Mouse (Mus musculus) cerebellum, adult 9-10 months (tissue): Measurements from ENCODE around the gene Ppp1r13b.

ENCODE experiments used
- DNase-seq: peaks from one replicate; pipeline ENCODE4 v3.0.0; 2022

The Ppp1r13b gene

DNA sequence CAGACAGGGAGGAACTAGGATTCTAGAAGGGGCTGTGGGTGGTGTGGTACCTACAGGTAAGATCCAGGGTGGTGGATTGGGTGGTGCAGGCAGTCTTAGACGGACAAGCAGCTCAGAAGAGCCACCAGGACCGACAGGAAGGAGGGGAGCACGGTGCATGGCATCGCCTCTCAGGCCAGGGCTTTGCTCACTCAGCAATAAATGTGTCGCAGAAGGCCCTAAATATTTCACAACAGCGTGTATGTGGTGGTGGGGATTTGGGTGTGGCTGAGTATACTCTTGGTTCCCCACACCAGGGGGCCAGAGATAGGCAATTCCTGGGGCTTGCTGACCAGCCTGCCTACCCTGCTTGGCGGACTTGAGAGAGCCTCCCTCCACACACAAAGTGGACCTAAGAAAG lies 87.2 kb downstream of the Ppp1r13b start:
- DNase-seq, result no peak

DNA sequence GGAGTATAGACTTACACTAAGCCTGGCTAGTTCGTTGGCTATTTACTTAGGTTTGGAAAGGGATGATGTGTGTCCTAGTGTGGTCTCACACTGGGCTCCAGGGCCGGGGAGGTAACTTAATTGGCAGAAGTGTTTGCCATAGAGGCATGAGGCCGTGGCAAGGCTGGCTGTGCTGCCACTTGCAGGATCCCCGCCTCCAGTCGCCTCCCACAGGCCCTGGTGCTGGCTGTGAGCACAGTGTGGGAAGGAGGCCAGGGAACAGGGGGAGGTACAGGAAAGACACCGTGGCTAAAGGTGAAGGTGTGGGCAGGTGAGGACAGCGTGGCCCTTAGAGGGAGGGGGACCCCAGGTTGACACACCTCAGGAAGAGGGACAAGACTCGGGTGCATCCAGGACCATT lies 88.0 kb downstream of the Ppp1r13b start:
- DNase-seq, result no peak

DNA sequence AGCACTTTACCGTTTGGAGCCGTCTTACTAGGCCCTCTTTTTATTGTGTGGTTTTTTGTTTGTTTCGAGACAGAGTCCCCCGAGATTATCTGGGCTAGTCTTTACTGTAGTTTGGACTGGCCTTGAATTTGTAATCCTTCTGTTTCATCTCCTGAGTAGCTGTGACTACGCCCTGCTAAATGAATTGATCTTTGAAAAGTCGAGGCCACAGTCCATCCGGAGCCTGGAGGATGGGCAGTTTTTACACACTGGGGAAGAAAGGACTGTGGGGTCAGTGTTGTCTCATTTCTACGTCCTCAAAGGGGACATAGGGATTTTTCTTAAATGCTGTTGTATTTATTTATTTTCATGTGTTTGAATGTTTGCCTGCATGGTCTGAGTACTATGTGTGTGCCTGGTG lies 89.9 kb downstream of the Ppp1r13b start:
- DNase-seq, result no peak

DNA sequence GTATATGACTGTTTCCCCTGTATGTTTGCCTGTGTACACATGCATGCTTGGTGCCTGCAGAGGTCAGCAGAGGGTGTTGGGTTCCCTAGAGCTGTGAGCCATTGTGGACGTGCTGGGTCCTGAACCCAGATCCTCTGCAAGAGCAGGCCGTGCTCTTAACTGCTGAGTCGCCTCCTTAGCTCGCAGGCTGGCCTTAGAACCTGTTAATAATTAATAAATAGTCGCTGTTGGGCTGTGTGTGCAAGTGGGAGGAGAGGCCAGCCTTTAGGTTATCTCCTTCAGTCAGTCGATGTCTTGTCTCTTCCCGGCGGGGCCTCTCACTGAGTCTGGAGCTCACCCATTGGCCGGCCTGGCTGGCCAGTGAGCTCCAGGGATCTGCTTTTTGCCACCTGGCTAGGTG lies 90.9 kb downstream of the Ppp1r13b start:
- DNase-seq, result no peak

DNA sequence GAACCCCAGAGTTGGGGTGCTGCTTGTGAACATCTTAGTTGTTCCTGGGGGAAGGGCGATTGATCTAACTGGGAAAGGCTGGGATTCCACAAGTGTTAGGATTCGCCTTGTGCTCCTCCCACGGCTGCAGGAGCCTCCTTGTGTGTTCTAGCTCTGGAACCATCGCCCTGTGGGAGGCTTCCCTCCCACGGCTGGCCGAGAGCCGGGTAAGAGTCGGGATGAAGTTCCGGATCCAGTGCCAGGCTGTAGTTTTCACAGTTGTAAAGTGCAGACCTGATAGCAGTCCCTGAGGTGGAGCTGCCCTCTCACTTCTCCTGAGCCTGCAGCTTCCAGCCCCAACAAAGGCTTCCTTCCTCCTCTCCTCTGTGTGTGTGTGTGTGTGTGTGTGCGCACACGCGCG lies 91.4 kb downstream of the Ppp1r13b start:
- DNase-seq, result no peak

DNA sequence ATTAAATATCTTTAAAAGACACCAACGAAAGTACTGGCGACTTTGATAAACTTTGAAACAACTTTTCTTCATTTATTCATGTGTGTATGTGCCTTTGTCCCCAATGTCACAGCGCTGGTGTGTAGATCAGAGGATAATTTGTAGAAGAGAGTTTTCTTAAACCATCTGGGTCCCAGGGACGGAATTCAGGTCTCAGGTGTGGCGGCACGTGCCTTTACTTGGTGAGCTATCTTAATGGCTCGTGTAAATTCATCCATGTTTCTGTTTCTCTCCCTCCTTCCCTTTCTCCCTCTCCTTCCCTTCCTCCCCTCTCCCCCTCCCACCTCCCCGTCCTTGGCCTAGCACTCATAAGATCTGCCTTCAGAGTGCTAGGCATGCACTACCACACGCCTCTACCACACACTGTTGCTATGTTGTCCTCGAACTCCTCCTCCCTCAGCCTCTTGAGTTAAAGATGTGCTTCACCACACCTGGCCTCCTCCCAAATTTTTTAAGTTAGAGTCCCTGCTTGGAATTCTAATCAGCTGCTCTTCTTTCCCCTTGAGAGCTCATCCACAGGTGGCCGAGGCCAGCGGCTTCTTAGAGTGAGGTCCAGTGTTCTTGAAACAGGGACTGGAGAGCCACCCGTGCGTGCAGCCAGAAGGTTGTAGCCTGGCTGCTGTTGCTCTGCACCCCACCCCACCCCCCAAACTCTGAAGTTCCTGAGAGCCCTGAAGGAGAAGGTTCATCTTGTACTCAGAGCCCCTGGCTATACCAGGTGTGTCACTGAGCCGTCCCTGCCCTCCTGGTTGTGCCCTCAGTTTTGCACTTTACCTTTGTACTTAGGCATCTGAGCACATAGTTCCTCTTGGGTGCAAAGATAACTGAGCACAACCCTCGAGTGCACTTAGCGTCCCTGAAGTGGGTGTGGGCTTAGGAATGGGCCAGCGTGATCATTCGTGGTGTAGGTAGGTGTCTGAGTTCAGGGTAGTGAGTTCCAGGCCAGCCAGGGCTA lies 92.8 kb downstream of the Ppp1r13b start:
- DNase-seq, result no peak

DNA sequence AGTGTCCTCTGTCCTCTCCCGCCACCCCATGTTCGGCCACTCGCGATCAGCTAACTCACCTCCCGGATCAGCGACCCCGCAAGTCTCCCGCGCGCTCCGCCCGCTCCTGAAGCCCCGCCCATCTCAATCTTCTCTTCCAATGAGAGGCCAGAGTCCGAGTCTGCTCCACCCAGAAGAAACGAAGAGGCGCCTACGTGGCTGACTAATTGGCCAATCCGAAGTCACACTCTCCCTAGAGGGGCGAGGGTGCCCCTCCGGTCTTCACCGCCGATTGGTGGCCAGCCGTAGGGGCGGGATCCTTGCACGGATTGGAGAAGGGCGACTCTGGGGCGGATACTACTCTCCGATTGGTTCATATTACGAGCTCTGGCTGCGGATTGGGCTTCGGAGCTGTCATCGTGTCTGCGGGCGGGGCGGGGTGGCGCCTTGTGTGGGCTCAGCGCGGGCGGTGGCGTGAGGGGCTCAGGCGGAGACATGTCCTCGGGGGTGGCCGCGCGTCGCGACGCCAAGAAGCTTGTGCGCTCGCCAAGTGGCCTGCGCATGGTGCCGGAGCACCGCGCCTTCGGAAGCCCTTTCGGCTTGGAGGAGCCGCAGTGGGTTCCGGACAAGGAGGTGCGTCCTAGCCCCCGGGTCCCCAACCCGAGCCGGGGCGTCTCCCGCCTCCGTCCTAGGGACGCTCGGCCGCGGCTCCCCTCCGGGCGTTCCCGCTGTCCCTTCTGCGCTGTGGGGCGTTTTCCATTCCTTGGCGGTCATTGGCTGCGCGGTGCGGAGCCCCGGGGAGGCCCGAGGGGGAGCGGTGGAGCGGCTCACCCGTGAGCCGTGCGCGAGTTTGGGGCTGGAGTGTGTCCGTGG lies 93.9 kb downstream of the Ppp1r13b start, which contains the start of the genes Xrcc3 and Zfyve21:
Gene Xrcc3 (minus strand): TSS at position 108 of the 852 bp plus-strand sequence.
Gene Zfyve21 (plus strand): TSS at position 405 of the 852 bp plus-strand sequence.
- DNase-seq, result peak; percentile 99

DNA sequence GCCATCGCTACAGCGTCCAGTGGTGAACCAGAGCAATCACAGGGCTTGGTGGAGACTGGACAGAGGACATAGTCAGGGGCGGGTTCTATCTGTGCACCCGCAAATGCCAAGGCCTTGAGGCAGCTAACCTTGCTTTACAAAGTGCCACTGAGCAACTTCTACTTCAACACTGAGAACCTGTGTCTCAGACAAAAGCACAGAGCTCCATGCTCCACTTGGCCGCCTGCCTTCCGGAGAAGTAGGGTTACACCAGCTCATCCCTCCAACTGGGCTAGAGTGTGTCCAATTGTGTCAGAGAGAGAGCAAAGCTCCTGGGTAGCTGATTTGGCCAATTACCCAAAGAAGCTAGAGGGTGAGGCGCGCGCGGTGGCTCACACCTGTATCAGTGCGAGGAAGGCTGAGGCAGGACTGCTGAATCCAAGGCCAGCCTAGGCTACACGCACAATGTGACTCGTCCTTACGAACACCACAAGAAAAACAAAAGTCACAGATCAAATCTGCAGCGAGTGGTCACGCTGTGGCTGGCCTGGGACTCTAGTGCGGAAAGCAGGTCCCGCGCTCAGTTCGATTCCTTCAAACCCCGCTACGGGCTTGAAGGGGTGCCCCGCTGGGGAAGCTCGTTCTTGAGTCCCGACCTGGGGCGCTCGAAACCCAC lies 94.7 kb downstream of the Ppp1r13b start:
- peak; percentile 65 for DNase-seq

DNA sequence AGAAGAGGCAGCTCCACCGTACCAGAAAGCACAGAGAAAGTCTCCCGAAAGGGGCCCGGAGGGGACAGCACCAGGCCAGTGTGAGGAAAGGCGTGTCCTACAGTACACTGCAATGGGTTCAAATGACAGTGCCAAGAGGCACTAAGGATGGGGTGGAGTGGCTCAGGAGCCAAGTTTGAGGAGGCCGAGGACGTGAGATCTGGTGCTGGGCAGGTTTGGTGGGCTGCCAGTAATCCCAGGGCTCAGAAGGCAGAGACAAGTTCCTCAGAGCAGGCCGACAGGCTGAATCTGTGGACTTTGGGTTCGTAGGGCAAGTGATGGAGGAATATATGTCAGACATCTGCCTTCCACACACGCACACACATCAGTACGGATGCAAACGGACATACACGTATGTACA lies 95.3 kb downstream of the Ppp1r13b start:
- no peak for DNase-seq

DNA sequence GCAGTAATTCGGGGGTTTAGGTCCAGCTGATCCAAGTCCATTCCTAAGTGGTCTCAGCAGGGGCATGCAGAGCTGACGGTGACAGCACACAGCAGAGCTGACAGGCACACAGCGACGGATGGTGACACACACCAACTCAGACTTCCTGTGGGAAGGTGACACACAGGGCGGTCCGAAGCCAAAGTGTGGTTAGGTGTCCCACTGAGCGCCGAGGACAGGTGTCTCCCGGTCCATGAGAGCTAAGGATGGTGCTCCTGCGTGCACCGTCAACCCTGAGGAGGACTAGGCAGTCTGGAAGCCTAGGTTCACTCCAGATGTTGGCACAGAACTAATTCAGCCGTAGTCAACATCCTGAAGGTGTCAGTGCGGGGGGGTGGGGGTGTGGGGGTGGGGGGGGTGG lies 95.8 kb downstream of the Ppp1r13b start:
- no peak for DNase-seq

DNA sequence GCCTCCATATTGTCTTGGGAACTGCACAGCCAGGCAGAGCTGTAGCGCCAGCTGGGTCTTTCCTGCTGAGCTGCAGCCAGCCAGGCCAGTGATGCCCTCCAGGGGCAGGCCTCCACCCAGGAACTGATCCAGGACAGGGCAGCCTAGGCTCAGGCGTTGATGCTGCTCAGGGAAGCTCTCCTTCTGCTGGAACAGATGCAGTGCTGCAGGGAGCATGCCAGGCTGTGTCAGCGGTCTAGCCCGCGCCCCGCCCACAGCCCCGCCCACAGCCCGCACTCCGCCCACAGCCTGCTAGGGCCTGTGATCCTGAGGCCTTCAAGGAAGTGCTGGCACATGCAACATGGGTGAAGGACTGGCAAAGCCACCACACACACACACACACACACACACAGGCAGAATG lies 98.1 kb downstream of the Ppp1r13b start:
- peak; percentile 80 for DNase-seq

DNA sequence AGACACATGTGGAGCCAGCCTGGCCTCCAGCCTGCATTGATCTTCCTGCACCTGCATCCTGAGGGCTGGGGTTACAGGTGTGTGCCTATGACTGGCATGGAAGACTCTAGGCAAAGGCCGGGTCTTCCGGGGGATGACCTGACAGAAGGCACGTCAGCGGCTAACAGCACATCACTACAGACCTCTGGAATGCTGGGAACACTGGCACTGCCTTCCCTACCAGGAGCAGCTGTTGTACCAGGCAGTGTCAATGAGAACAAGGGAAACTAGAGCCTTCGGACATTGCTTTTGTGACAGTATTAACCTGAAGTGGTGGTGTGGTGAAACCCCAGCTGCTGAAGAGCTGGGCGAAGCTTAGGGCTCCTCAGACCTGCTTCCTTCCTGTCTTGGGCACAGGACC lies 99.1 kb downstream of the Ppp1r13b start:
- DNase-seq, result no peak

DNA sequence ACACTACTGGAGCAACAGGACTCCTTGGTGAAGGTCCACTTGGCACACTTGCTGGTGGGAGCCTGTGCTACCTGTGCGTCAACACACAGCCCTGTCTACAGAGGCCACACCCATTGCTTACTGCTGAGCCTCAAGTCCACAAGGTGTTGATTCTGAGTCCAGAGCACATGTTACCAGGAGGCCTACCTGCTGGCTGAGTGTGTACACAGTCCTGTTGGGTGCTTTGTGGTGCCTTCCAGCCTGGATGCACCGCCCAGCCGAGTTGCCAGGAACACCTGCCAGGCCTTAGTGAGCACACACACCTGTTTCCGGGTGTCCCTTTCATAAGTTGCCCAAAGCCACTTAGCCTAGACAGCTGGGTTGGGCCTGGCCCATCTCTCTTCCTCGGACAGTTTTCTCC lies 104.4 kb downstream of the Ppp1r13b start:
- no peak for DNase-seq

DNA sequence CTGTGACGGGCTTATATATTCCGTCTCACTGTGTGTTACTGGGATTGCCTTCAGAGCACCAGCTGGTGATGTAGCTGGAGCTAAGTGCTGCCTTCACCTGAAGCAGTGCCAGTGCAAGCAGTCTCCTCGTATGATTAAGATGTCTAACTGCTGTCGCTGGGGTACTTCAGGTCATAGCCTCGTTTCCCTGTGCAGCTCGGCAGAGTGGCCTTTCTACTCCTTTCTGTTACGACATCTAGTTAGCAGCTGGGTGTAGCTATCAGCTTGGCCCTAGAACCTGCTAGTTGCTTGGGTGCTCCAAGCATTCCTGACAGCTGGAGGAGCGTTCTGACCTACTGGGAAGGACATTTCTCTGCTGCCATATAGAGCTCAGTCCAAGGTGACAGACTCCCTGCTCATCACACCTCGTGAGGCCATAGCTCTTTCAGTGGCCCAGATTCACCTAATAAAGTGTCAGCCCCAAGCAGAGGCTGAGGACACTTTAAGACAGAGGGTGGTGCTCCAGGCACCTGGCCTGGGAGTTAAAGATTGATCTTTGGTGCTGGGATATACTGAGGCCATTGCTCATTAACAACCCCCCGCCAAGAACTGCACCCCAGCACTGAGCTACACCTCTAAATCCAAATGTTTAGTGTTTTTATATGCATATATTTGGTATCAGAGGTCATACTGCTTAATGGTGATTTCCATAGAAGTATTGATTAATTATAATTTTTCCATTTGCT lies 107.3 kb downstream of the Ppp1r13b start:
- no peak for DNase-seq

DNA sequence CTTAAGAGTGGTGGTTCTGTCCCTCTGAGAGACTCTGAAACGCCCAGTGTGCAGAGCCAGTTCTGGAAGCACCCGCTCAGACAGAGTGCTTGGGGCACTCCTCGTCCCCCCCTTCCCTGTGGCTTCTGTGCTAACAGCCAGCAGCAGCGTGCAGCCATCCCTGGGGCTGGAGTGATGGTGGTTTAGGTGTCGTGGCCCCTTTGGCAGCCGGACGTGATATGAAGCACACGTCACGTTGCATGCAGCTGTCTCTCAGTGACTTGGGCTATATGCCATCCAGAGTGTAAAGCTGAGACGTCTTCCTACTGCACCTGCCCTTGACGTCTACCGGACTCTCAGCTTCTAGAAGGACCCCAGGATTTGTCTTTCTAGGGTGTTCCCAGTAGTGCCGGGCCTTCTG lies 109.4 kb downstream of the Ppp1r13b start:
- DNase-seq, result no peak

DNA sequence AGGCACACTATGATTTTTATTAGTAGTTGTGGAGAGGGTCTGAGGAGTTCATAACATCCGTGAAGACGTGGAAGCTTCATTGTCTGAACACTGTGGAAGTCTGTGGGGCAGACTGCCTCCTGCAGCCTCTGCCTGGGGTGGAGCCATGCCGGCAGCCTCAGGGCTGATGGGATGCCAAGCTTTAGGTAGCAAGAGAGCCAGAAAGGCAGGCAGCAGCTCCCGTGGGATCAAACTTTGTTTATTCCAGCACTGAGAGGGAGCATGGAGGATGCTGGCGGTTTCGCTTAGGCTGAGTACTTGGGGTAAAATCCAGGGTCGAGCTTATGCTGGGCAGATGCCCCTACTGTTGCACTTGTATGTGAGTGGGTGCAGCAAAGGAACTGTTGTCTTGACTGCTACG lies 110.7 kb downstream of the Ppp1r13b start:
- DNase-seq, result no peak

DNA sequence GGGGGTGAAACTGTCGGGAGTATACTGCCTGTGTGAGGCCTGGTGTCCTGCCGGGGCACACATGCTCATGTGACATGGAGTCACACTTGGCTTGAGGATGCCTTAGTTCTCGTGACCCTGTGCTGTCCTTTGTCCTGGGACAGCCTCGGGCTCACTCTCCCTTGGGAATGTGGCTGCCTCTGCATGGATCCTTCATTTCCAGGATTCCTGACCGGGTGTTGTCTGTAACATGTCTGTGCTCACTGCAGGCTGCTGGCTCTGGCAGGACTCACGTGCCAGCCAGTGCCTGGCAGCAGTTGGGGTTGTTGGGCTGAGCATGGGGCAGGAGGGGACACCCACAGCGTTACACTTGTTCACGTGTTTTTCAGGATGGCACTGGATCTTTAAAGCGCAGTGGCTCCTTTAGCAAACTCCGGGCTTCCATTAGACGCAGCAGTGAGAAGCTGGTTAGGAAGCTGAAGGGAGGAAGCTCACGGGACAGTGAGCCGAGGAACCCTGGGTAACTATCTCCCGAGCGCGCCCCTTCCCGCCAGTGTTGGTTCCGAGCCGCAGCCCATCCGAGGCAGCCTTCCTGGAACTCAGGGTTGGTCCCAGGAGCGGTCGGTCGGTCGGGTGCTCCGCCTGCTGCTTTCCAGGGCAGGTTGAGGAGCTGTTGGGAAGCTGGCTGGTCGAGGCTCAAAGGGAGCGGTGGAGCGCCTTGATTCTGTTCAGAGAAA lies 112.6 kb downstream of the Ppp1r13b start:
- DNase-seq, result peak; percentile 75

DNA sequence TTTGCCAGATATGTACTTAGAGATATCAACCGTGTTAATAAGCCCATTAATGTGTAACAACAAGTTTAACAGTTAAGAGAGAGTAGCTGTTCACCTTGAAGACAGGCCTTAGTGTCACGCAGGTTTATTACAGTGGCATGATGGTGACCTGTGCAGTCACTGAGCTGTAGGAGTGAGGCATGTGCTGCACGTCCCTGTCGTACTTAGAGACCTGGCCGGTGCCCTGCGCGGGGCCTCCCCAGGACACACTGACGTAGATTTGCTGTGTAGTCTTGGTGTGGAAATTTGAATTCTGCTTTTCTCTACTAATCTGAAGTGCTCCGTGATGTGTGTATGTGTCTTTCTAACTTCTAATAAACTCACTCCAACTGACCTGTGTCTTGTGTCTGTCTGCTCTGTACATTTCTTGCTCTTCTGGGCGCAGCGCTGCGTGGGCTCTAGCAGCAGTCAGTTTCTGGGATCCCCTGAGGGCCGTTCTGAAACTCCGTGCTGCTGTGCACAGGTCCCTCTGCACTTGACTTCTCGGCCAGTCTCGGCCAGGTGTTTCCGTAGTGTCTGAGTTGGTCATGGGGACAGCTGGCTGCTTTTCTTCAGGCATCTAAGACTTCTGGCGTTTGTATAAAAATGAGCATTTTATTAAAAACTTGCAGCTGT lies 113.3 kb downstream of the Ppp1r13b start:
- no peak for DNase-seq

DNA sequence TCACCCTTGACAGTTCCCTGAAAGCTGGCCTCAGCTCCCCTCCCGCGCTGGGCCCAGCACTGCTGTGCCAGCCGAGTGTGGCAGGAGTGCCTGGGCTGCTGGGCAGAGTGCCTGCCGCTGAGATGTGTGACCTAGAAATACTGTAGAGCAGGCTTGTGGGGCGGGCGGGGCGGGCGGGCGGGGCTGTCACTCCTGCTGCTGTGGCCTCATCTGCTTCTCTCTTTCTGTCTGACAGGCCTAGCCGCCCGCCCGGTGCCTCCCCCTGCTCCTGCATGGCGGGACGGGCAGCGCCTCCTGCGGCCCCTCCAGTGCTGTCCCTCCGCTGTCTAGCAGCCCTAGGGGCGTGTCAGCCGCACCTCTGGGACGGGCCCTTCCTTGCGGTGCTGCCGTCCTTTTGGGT lies 113.8 kb downstream of the Ppp1r13b start:
- DNase-seq, result no peak

DNA sequence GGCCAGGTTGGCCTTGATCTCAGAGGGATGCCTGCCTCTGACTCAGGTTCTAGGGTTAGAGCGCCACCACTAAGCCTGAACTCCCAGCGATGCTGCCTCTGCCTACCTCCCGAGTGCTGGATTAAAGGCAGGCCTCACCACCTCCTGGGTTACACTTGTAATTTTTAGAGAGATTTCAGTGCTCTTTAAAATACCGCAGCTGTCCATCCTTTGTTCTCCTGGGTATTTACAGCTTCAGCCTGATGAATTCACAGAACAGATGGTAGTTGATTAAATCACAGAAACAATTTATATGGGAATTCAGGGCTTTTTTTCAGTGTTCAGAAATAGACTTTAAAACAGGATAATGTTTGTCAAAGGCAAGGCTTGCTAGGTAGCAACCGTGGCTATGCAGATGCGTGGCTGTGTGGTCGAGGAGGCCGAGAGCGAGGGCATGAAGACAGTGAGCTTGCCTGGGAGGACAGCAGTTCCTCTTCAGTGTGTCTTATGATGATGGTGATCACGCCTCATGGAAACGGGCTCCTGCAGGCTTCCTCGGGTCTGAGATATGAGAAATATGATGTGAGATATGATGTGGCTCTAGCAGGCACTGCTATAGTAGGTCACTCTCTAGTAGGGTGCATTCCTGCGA lies 116.3 kb downstream of the Ppp1r13b start:
- no peak for DNase-seq

DNA sequence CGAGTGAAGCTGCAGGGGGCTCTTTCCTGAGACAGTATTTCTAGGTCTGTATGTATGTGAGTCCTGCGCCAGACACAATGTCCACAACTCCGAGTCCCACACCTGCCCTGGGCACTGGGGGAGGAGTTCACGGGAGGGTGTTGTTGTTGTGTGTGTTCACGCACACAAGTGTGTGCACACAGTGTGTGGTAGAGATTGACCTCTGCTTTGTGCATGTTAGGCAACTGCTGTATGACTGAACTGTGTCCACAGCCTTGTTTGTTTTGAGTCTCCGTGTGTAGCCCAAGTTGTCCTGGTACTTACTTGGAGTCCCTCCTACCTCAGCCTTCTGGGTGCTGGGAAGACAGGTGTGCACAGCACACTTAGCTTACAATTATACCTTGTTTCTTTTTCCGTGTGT lies 117.3 kb downstream of the Ppp1r13b start:
- DNase-seq, result no peak
